Mouse (Mus musculus): ENCODE data around the gene AV320801. TPM values are rescaled to one million over a fixed set of nuclear protein-coding genes. Genes with fewer than 3 reads are reported as not detected.
"Not testable (repeated sequence)": the region's sequence is repeated elsewhere in the genome, so short reads cannot be mapped to it uniquely, and the experiment has no call there.

Gene AV320801
- polyA plus RNA-seq (2015; fragmentation: Nextera tagmentation; extraction: Ambion mirVana): 0.05 TPM in 1 of 2 replicates, not detected in the other

DNA sequence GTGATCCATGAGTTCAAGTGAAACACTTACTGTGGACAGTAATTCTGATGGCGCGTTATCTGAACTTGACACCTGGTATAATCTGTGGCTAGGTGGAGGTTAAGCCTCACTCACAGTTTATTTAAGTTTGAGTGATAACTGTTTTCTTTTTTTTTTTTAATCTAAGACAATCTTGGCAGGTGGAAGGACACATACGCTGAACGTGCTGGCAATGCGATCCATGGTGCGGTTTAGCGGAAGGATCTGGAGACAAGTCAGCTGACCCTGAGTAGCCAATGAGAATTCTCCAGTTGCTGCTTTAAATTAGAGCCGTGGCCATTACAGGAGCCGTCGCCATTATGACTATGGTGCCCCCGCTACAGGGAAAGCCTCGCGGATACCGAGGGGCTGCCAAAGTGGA, at the start of gene AV320801:
Gene AV320801 (plus strand): TSS at position 301 of the 400 bp plus-strand sequence.
- ATAC-seq (ENCODE audit: low read depth); H3K27me3 ChIP-seq (ENCODE audit: control insufficient read depth, insufficient read depth, low read depth, low read length); H3K4me3 ChIP-seq (ENCODE audit: low read length); H3K4me1 ChIP-seq (replicated peaks; ENCODE audit: control insufficient read depth, insufficient read depth, low read length); H3K9ac ChIP-seq (ENCODE audit: low read length); H3K36me3 ChIP-seq (ENCODE audit: control insufficient read depth, insufficient read depth, low read length); H3K9me3 ChIP-seq (ENCODE audit: control insufficient read depth, low read length); H3K27ac ChIP-seq (ENCODE audit: low read length); H3K4me2 ChIP-seq (ENCODE audit: low read depth, low read length): not testable (repeated sequence)
- 93% methylated on average over 5 of the region's 14 CpGs for WGBS

DNA sequence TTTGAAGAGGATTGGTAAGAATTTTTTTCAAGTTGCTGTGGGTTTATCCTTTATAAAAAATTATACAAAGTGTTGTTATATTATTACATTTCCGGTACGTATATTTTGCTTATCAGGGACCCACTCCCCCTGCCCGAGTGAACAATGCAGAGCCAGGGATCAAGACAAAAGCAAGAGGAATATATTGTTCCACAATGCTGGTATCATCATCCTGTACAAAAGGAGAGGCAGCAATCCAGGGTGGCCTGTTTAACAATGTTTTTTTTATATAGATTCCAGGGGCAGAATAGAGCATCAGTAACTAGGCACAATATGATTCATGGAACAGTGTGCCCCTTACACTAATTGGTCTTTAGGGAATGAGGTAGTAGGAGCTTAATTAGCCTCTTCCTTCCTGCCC, 30.2 kb upstream of the AV320801 start:
- H3K27ac ChIP-seq (ENCODE audit: low read length); ATAC-seq (ENCODE audit: low read depth): not testable (repeated sequence)
- no CpG with 5 or more reads among the region's 3 CpGs for WGBS

DNA sequence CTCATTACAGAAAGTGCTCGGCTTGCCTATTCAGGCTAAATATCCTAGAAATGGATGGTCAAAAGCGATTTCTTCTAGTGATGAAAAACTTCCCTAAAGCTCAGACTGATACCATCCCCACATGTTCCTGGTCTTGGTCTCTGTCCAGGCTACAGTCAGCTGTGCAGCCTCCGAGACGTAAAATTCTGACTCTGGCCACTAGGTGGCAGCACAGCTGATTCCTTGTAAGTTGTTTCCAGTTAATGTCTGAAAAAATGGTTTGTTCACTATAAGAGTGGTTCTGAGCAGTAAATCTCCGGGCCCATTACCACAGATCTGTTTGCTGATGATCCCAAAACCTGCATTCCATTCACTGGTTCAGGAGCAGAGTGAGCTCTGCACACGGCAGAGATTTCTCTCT, 12.5 kb upstream of the AV320801 start:
- H3K27ac ChIP-seq (ENCODE audit: low read length); H3K27me3 ChIP-seq (ENCODE audit: control insufficient read depth, insufficient read depth, low read depth, low read length); H3K4me1 ChIP-seq (replicated peaks; ENCODE audit: control insufficient read depth, insufficient read depth, low read length); H3K4me3 ChIP-seq (ENCODE audit: low read length); H3K9ac ChIP-seq (ENCODE audit: low read length); H3K9me3 ChIP-seq (ENCODE audit: control insufficient read depth, low read length); ATAC-seq (ENCODE audit: low read depth); H3K36me3 ChIP-seq (ENCODE audit: control insufficient read depth, insufficient read depth, low read length); H3K4me2 ChIP-seq (ENCODE audit: low read depth, low read length): not testable (repeated sequence)
- no CpG with 5 or more reads among the region's 6 CpGs for WGBS

More for the DNA sequence above, 30.2 kb upstream of the AV320801 start:
- H3K36me3 ChIP-seq (ENCODE audit: control insufficient read depth, insufficient read depth, low read length); H3K27me3 ChIP-seq (ENCODE audit: control insufficient read depth, insufficient read depth, low read depth, low read length); H3K4me3 ChIP-seq (ENCODE audit: low read length); H3K4me2 ChIP-seq (ENCODE audit: low read depth, low read length); H3K9ac ChIP-seq (ENCODE audit: low read length); H3K4me1 ChIP-seq (replicated peaks; ENCODE audit: control insufficient read depth, insufficient read depth, low read length); H3K9me3 ChIP-seq (ENCODE audit: control insufficient read depth, low read length): not testable (repeated sequence)

DNA sequence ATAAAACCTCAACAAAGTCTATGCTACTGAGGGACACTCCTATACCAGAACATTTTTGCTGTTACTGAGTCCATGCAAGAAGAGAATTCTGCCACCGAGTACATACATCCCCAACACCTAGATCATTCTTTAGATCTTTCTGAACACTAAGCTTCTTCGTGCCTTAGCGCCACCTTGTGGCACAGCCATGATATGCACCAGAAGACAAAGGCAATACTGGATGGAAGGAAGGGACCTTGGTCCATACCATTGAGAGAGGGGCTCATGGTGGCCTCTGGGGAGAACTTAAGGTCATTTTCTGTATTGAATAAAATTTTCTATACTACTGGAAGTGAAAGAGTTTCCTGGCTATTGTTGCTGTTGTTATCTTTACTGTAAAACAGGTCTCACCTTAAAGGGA, 11.2 kb upstream of the AV320801 start:
- not testable (repeated sequence) for H3K9ac ChIP-seq (ENCODE audit: low read length); ATAC-seq (ENCODE audit: low read depth)
- no CpG with 5 or more reads among the region's 3 CpGs for WGBS

More for the DNA sequence above, 11.2 kb upstream of the AV320801 start:
- not testable (repeated sequence) for H3K27me3 ChIP-seq (ENCODE audit: control insufficient read depth, insufficient read depth, low read depth, low read length); H3K9me3 ChIP-seq (ENCODE audit: control insufficient read depth, low read length); H3K36me3 ChIP-seq (ENCODE audit: control insufficient read depth, insufficient read depth, low read length); H3K4me3 ChIP-seq (ENCODE audit: low read length); H3K4me1 ChIP-seq (replicated peaks; ENCODE audit: control insufficient read depth, insufficient read depth, low read length); H3K27ac ChIP-seq (ENCODE audit: low read length); H3K4me2 ChIP-seq (ENCODE audit: low read depth, low read length)

Other genes with a start within 250 kb of the AV320801 start
- not detected in 2 replicates for gene Pramel3, start 192.3 kb upstream of the AV320801 start, polyA plus RNA-seq (2015; fragmentation: Nextera tagmentation; extraction: Ambion mirVana)
- gene Gm5128, start 121.3 kb upstream of the AV320801 start, polyA plus RNA-seq (2015; fragmentation: Nextera tagmentation; extraction: Ambion mirVana): not detected in 2 replicates
- not detected in 2 replicates for gene Gm7903, start 60.8 kb upstream of the AV320801 start, polyA plus RNA-seq (2015; fragmentation: Nextera tagmentation; extraction: Ambion mirVana)
- not detected in 2 replicates for gene Nxf7, start 104.2 kb downstream of the AV320801 start, polyA plus RNA-seq (2015; fragmentation: Nextera tagmentation; extraction: Ambion mirVana)
- gene Prame, start 133.1 kb downstream of the AV320801 start, polyA plus RNA-seq (2015; fragmentation: Nextera tagmentation; extraction: Ambion mirVana): not detected in 2 replicates
- not detected in 2 replicates for gene Tcp11x2, start 199.2 kb downstream of the AV320801 start, polyA plus RNA-seq (2015; fragmentation: Nextera tagmentation; extraction: Ambion mirVana)
- not detected in 2 replicates for gene Tmsb15a, start 230.7 kb downstream of the AV320801 start, polyA plus RNA-seq (2015; fragmentation: Nextera tagmentation; extraction: Ambion mirVana)
- gene Armcx5, start 248.1 kb downstream of the AV320801 start, polyA plus RNA-seq (2015; fragmentation: Nextera tagmentation; extraction: Ambion mirVana): 8.5 and 10.5 TPM in 2 replicates
- 38.6 and 40.4 TPM in 2 replicates for gene Gprasp1, start 248.1 kb downstream of the AV320801 start, polyA plus RNA-seq (2015; fragmentation: Nextera tagmentation; extraction: Ambion mirVana)

Data from lung, embryonic 16.5 days (tissue).